Mouse (Mus musculus) kidney, adult 2 months (tissue): ENCODE measurements around the gene Mmel1.

Experiments
- CTCF ChIP-seq: fragments of 200-500 bp; conservative IDR thresholded peaks from 2 replicates; pipeline ENCODE4 v1.5.1; 2011; ENCODE audit warnings: low read depth, mild to moderate bottlenecking, control low read depth, low read length, moderate library complexity, mixed read lengths; ENCODE audit not compliant: insufficient read depth, insufficient read length
- POLR2A ChIP-seq: fragments of 200-500 bp; IDR thresholded peaks from one replicate; pipeline ENCODE4 v1.6.1; 2011; ENCODE audit warnings: low read depth, low read length, control low read depth

DNA sequence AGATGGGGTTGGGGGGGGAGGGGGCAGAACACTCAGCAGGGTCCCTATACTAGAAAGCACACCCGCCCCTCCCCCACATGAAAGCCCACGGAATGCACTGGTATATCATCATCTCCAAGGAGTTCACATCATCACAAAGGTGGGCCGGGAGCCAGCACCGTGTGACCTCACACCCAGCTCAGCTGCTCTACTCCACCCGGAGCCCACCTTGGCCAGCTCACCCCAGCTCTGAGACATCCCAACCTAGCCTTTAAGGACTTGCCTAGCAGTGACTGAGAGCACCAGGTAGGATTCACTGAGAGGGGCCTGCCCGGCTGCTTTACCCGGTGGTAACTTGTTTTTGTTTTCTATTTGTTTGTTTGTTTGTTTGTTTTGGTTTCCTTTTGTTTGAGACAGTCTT is at the start of gene Mmel1:
- no peak for TF ChIP-seq CTCF
- TF ChIP-seq POLR2A, result no peak
